Mouse (Mus musculus) heart, embryonic 13.5 days (tissue): ENCODE measurements around the gene Rbpj. TPM values are rescaled to one million over a fixed set of nuclear protein-coding genes. Genes with fewer than 3 reads are reported as not detected.

ENCODE experiments used
- ATAC-seq: fragments of 200-750 bp; cut with Nextera tagmentation; 2 replicates; pipeline ENCODE4 v1.8.0; 2017; ENCODE audit warnings: moderate TSS enrichment; ENCODE audit not compliant: insufficient number of reproducible peaks, low FRiP score, low TSS enrichment; ENCODE audit errors: extremely low read depth
- H3K27ac ChIP-seq: fragments of 300-500 bp; sonication (generic); replicated peaks from 2 replicates; pipeline ENCODE4 v1.5.1; 2015; ENCODE audit warnings: moderate library complexity, mild to moderate bottlenecking, inconsistent platforms
- H3K27me3 ChIP-seq: fragments of 300-500 bp; sonication (generic); replicated peaks from 2 replicates; pipeline ENCODE4 v1.6.1; 2015; ENCODE audit warnings: mild to moderate bottlenecking, inconsistent platforms
- H3K36me3 ChIP-seq: fragments of 300-500 bp; sonication (generic); 2 replicates; pipeline ENCODE4 v1.6.1; 2015; ENCODE audit warnings: mild to moderate bottlenecking, inconsistent platforms
- H3K4me1 ChIP-seq: fragments of 300-500 bp; sonication (generic); 2 replicates; pipeline ENCODE4 v1.6.1; 2015; ENCODE audit warnings: inconsistent platforms
- H3K4me2 ChIP-seq: fragments of 300-500 bp; sonication (generic); 2 replicates; pipeline ENCODE4 v1.6.1; 2015; ENCODE audit warnings: inconsistent platforms, mild to moderate bottlenecking, moderate library complexity
- H3K4me3 ChIP-seq: fragments of 300-500 bp; sonication (generic); 2 replicates; pipeline ENCODE4 v1.5.1; 2015; ENCODE audit warnings: moderate library complexity, mild to moderate bottlenecking, inconsistent platforms
- H3K9ac ChIP-seq: fragments of 300-500 bp; sonication (generic); 2 replicates; pipeline ENCODE4 v1.6.1; 2015; ENCODE audit warnings: inconsistent platforms, mild to moderate bottlenecking, moderate library complexity
- H3K9me3 ChIP-seq: fragments of 300-500 bp; sonication (generic); 2 replicates; pipeline ENCODE4 v1.6.1; 2016; ENCODE audit warnings: inconsistent platforms
- WGBS: fragments of 180-500 bp; shearing (Covaris S2); methylation state at CpG from one replicate; pipeline ENCODE4 v1.1.7; 2015; ENCODE audit warnings: mixed read lengths; 5-methylcytosine and 5-hydroxymethylcytosine counted together
- polyA plus RNA-seq: library from polyadenylated mRNA; unstranded; fragments of >200 nt; fragmentation: Nextera tagmentation; extraction: Ambion mirVana; gene quantifications from 2 replicates; pipeline ENCODE4 v1.2.1, GENCODE M21; 2015

Gene Rbpj
- polyA plus RNA-seq: 17.8 and 19.1 TPM in 2 replicates

DNA sequence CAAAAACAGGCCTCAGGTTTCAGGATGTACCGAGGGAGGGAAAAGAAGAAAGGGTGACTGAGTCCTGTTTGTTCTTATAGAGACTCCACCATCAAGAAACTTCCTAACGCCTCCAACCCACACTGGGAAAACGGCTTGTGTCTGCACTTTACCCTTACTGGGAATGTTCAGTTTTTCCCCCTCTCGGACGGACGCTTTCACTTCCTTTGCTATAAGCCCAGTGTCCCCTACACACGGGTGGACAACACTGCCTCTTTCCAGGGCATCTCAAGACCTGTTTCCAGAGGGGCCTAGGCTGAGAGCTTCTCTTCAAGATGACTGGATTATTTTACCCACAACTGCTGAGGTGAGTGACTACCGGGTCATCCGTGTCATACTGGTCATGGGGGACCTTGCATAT lies at the start of gene Rbpj:
TSS of gene Rbpj (plus strand) at position 270 of the 400 bp plus-strand sequence.
- Histone ChIP-seq H3K27ac (no peak within 1 kb of the TSS), H3K4me2 (no peak within 1 kb of the TSS), H3K9ac (no peak within 1 kb of the TSS), H3K9me3 (no peaks in the 10 kb centered on the region), H3K27me3 (peaks cover 18% of the 10 kb centered on the region), H3K36me3 (no peaks in the 10 kb centered on the region), H3K4me3 (no peak within 1 kb of the TSS), H3K4me1 (peaks cover 25% of the 10 kb centered on the region)
- WGBS: 81% methylated on average over 9 of the region's 9 CpGs
- no peak for ATAC-seq

DNA sequence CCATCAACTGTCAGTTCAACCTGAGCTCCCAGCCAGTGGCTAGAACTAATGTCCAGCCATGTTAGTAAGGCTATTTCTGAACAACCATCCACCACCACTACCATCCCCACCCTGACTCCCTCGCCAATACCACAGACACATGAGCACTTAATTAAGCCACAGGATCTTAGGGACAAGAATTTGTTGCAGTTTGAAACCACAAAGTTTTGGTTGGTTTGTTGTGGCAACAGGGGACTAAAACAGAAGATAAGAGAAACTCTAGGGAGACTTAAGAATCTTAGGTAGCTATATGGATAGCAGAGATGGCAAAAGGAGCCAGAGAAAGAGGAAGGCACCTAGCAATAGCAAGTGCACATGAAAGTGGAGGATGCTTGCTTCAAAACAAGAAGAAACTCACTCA lies 45.2 kb upstream of the Rbpj start:
- ATAC-seq: no peak
- H3K4me2 ChIP-seq: no peak overlapping the region
- WGBS: 68% methylated on average over 1 of the region's 1 CpGs
- H3K4me3 ChIP-seq: no peak overlapping the region
- no peaks in the 10 kb centered on the region for H3K9me3 ChIP-seq
- H3K9ac ChIP-seq: no peak overlapping the region
- H3K36me3 ChIP-seq: no peaks in the 10 kb centered on the region
- no peak overlapping the region for H3K27ac ChIP-seq
- 0 out of 2 replicates have a peak, but pooled peaks cover 3% of the 10 kb centered on the region for H3K4me1 ChIP-seq
- no peaks in the 10 kb centered on the region; the same call in none of the 2 replicates for H3K27me3 ChIP-seq

GRCm38 (mm10) chr5:53421291-53421690 lies 44.7 kb upstream of the Rbpj start:
- 44% methylated on average over 4 of the region's 4 CpGs for WGBS
- no peak overlapping the region for H3K9ac ChIP-seq
- H3K4me2 ChIP-seq: no peak overlapping the region
- H3K4me1 ChIP-seq: 0 out of 2 replicates have a peak, but pooled peaks cover 3% of the 10 kb centered on the region
- H3K4me3 ChIP-seq: no peak overlapping the region
- no peaks in the 10 kb centered on the region for H3K36me3 ChIP-seq
- no peaks in the 10 kb centered on the region for H3K9me3 ChIP-seq
- H3K27me3 ChIP-seq: no peaks in the 10 kb centered on the region; the same call in none of the 2 replicates
- no peak overlapping the region for H3K27ac ChIP-seq
- ATAC-seq: no peak

DNA sequence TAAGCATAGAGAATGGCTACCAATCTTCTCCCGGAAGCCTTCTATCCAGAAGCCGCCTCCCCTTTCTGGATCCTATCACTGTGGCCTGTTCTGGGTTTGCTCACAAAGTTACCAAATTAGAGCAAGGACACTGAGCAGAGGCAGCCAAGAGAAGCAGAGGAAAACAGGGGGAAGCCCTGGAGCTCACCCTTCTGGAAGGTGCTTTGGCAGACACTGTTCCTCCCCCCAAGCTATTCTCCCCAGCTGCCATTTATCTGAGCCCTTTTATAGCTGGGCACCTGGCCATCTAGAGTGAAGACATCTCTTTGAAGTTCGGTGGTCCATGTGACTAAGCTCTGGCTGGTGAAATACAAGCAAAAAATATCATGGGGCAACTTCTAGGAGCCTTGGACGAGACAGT lies 38.5 kb upstream of the Rbpj start:
- Histone ChIP-seq H3K36me3 (no peaks in the 10 kb centered on the region), H3K4me1 (peaks cover 9% of the 10 kb centered on the region; the same call in 1 of the 2 replicates), H3K27ac (no peak overlapping the region), H3K9me3 (no peaks in the 10 kb centered on the region), H3K4me3 (no peak overlapping the region), H3K27me3 (no peaks in the 10 kb centered on the region), H3K9ac (no peak overlapping the region), H3K4me2 (no peak overlapping the region)
- WGBS: 70% methylated on average over 4 of the region's 4 CpGs
- no peak for ATAC-seq

DNA sequence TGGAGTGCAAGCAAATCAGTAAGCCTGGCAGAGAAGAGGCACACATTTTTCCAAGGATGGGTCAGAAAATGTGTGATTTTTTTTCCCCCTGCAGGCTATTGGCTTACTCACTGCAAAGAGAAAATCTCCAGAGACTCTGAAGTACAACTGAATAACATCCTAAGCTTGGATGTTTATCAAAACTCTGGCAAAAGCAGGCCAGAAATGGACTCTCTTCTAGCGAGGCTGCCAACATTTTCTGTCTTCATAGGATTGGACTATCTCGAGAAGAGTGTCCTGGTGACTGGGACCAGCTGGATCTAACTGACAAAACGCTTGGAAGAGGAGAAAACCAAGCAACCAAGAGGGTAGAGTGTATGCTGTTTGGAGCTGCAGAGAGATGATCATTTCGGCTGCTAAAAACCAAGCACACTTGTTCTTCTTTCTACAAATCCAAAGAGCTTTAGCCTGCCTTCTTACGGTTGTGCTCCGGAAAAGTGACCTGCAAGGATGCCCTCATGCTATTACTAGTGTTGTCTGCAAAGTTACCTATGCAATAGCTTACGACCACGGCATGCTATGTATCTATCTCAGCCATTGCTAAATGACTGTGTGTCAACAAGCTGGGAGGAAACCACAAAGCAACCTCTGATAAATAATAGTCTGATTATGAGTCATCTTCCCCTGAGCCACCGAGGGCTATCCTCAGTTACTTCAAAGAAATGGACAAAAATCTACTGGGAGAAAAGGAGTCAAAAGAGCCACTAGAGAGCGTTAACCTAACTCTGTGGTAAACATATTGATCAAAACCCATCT lies 36.1 kb upstream of the Rbpj start:
- 52% methylated on average over 10 of the region's 10 CpGs for WGBS
- no peak overlapping the region for H3K4me2 ChIP-seq

DNA sequence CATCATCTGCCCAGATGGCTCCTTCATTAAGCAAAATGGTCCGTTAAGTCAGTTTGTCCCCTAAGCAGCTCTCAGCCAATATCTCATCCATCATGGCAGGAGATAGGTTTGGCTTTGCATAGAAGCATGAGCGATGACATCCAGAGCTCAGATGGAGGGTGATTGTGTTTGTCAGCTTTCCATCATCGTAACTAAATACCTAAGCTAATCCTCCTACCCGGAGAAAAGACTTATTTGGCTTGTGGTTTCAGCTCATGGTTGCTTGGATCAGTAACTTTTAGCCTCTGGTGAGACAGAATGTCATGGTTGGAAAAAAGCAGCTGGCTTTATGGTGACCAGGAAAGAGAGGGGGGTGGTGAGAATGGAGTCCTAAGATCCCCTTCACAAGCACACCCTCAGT lies 33.5 kb upstream of the Rbpj start:
- H3K4me3 ChIP-seq: no peak overlapping the region
- 80% methylated on average over 4 of the region's 4 CpGs for WGBS
- H3K9ac ChIP-seq: no peak overlapping the region
- H3K4me1 ChIP-seq: 0 out of 2 replicates have a peak, but pooled peaks cover 5% of the 10 kb centered on the region
- no peaks in the 10 kb centered on the region for H3K9me3 ChIP-seq
- no peak for ATAC-seq
- no peaks in the 10 kb centered on the region for H3K36me3 ChIP-seq
- no peak overlapping the region for H3K27ac ChIP-seq
- H3K27me3 ChIP-seq: no peaks in the 10 kb centered on the region
- no peak overlapping the region for H3K4me2 ChIP-seq

More for the DNA sequence above, 36.1 kb upstream of the Rbpj start:
- Histone ChIP-seq H3K9me3 (no peaks in the 10 kb centered on the region), H3K4me1 (peaks cover 9% of the 10 kb centered on the region; the same call in 1 of the 2 replicates), H3K27ac (peak overlapping the region; percentile 20; the same call in 1 of the 2 replicates), H3K4me3 (no peak overlapping the region), H3K27me3 (no peaks in the 10 kb centered on the region), H3K36me3 (no peaks in the 10 kb centered on the region), H3K9ac (no peak overlapping the region)
- ATAC-seq: 0 out of 2 replicates have a peak, but pooled peaks have one; percentile 18

DNA sequence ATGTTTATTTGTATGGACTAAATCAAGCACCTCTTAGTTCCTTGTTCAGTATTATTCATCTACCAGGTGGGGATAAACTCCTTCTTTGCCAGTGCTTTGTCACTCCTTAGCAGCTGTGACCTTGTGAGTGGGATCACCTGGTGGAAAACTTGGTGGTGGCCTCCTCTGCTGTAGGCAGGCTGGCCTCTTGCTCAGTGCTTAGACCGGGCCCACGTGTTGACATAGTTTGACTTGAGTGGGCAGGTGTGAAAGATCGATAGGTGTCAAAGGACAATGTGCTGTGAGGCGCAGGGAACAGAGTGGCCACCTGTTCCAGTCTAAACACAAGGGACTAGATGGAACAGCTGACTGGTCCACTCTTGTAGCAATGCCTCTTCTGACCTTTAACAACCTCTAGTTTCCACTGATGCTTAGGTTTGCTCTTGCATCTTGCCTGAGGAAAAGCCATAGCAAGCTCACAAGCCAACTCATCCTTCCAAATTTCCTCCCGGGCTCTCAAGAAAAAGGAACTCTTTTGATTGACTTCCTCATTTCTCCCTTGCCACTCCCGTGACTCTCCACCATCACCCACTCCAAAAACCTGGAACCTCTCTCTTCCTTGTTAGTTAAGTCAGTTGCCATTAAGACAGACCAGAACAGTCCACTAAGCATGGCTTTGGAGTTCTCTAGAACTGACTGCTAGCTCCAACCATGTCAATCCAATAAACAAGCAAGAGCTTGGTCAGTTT lies 28.9 kb upstream of the Rbpj start:
- WGBS: 71% methylated on average over 6 of the region's 6 CpGs
- H3K27me3 ChIP-seq: peaks cover 5% of the 10 kb centered on the region

GRCm38 (mm10) chr5:53437767-53438166 lies 28.2 kb upstream of the Rbpj start:
- no peak for ATAC-seq
- Histone ChIP-seq H3K9me3 (no peaks in the 10 kb centered on the region), H3K27me3 (peaks cover 5% of the 10 kb centered on the region), H3K27ac (no peak overlapping the region), H3K36me3 (no peaks in the 10 kb centered on the region), H3K4me2 (no peak overlapping the region), H3K4me1 (peaks cover 13% of the 10 kb centered on the region; the same call in 1 of the 2 replicates), H3K9ac (no peak overlapping the region), H3K4me3 (no peak overlapping the region)
- 63% methylated on average over 4 of the region's 4 CpGs for WGBS

More for the DNA sequence above, 28.9 kb upstream of the Rbpj start:
- no peak overlapping the region for H3K4me3 ChIP-seq
- H3K4me1 ChIP-seq: peaks cover 13% of the 10 kb centered on the region; the same call in 1 of the 2 replicates
- H3K4me2 ChIP-seq: no peak overlapping the region
- no peaks in the 10 kb centered on the region for H3K36me3 ChIP-seq
- ATAC-seq: no peak
- no peaks in the 10 kb centered on the region for H3K9me3 ChIP-seq
- H3K9ac ChIP-seq: no peak overlapping the region
- no peak overlapping the region for H3K27ac ChIP-seq

GRCm38 (mm10) chr5:53438268-53438667 lies 27.7 kb upstream of the Rbpj start:
- Histone ChIP-seq H3K36me3 (no peaks in the 10 kb centered on the region), H3K27ac (no peak overlapping the region), H3K9ac (no peak overlapping the region), H3K4me3 (no peak overlapping the region), H3K9me3 (no peaks in the 10 kb centered on the region), H3K27me3 (peaks cover 5% of the 10 kb centered on the region), H3K4me2 (no peak overlapping the region), H3K4me1 (peaks cover 13% of the 10 kb centered on the region; the same call in 1 of the 2 replicates)
- WGBS: 39% methylated on average over 3 of the region's 3 CpGs
- ATAC-seq: no peak

- peaks cover 13% of the 10 kb centered on the region; the same call in 1 of the 2 replicates for H3K4me1 ChIP-seq
- no peak overlapping the region for H3K4me2 ChIP-seq
- H3K9ac ChIP-seq: no peak overlapping the region
- no peak overlapping the region for H3K4me3 ChIP-seq
- H3K36me3 ChIP-seq: no peaks in the 10 kb centered on the region
- H3K27me3 ChIP-seq: peaks cover 5% of the 10 kb centered on the region
- ATAC-seq: no peak
- H3K27ac ChIP-seq: no peak overlapping the region
- 53% methylated on average over 3 of the region's 3 CpGs for WGBS
- no peaks in the 10 kb centered on the region for H3K9me3 ChIP-seq
Observed at GRCm38 (mm10) chr5:53439655-53440054, 26.3 kb upstream of the Rbpj start.

DNA sequence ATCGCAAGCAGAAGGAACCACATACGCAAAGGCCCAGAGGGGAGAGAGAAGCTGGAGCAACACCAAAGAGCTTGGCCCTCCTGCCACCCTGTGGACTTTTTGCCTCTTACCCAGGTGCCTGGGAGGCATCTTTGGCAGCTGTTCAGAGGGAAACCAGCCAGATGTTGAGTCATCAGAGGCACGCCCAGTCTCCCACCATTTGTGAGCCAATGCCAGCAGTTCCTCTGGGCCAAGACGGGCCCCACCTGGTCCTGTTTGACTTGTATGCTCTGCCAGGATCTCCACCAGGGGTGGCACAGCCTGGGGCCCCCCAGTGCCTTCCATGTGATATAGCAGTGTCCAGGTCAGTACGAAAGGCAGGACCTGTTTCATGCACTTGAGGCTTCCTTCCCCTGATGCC lies 21.9 kb upstream of the Rbpj start:
- Histone ChIP-seq H3K27ac (no peak overlapping the region), H3K4me1 (peaks cover 6% of the 10 kb centered on the region; the same call in 1 of the 2 replicates), H3K9ac (no peak overlapping the region), H3K36me3 (no peaks in the 10 kb centered on the region), H3K4me2 (no peak overlapping the region), H3K27me3 (peaks cover 5% of the 10 kb centered on the region), H3K4me3 (no peak overlapping the region), H3K9me3 (no peaks in the 10 kb centered on the region)
- 80% methylated on average over 5 of the region's 5 CpGs for WGBS
- ATAC-seq: no peak
